Mouse (Mus musculus) cerebellum, adult 18-20 months (tissue): ENCODE measurements around the gene Ulk4.

Experiments used
- DNase-seq, 2 experiments: peaks; one replicate each; pipeline ENCODE4 v3.0.0; 2021

Gene Ulk4

GRCm38 (mm10) chr9:121185796-121186195, 91.2 kb downstream of the Ulk4 start:
- DNase-seq, result peak; percentile 60 to 68

GRCm38 (mm10) chr9:121176350-121176749, 100.6 kb downstream of the Ulk4 start:
- DNase-seq, result no peak

- DNase-seq, result no peak
Observed at GRCm38 (mm10) chr9:121175201-121175600, 101.8 kb downstream of the Ulk4 start.

- DNase-seq, result no peak
Observed at GRCm38 (mm10) chr9:121172123-121172522, 104.9 kb downstream of the Ulk4 start.

GRCm38 (mm10) chr9:121171609-121172008, 105.4 kb downstream of the Ulk4 start:
- DNase-seq, result no peak

GRCm38 (mm10) chr9:121164607-121165006, 112.4 kb downstream of the Ulk4 start:
- DNase-seq, result no peak

GRCm38 (mm10) chr9:121162789-121163188, 114.2 kb downstream of the Ulk4 start:
- DNase-seq, result peak; percentile 31 to 42

GRCm38 (mm10) chr9:121161818-121162565, 115.0 kb downstream of the Ulk4 start:
- DNase-seq, result peak; percentile 19 to 24

- no peak for DNase-seq
Observed at GRCm38 (mm10) chr9:121156253-121156831, 120.7 kb downstream of the Ulk4 start.

- DNase-seq, result no peak
Observed at GRCm38 (mm10) chr9:121153276-121153675, 123.7 kb downstream of the Ulk4 start.

- DNase-seq, result no peak
Observed at GRCm38 (mm10) chr9:121148602-121149001, 128.4 kb downstream of the Ulk4 start.

GRCm38 (mm10) chr9:121143208-121143607, 133.8 kb downstream of the Ulk4 start:
- DNase-seq, result no peak

GRCm38 (mm10) chr9:121132549-121132948, 144.4 kb downstream of the Ulk4 start:
- no peak for DNase-seq

- no peak for DNase-seq
Observed at GRCm38 (mm10) chr9:121129533-121129932, 147.5 kb downstream of the Ulk4 start.

- no peak for DNase-seq
Observed at GRCm38 (mm10) chr9:121128934-121129333, 148.1 kb downstream of the Ulk4 start.

- DNase-seq, result no peak
Observed at GRCm38 (mm10) chr9:121127025-121127424, 150.0 kb downstream of the Ulk4 start.

- no peak for DNase-seq
Observed at GRCm38 (mm10) chr9:121124705-121125104, 152.3 kb downstream of the Ulk4 start.

- no peak for DNase-seq
Observed at GRCm38 (mm10) chr9:121122039-121122438, 155.0 kb downstream of the Ulk4 start.

- DNase-seq, result no peak
Observed at GRCm38 (mm10) chr9:121117936-121118335, 159.1 kb downstream of the Ulk4 start.

- DNase-seq, result no peak
Observed at GRCm38 (mm10) chr9:121112131-121112530, 164.9 kb downstream of the Ulk4 start.

- peak; percentile 71 to 80 for DNase-seq
Observed at GRCm38 (mm10) chr9:121108110-121108509, 168.9 kb downstream of the Ulk4 start.

GRCm38 (mm10) chr9:121107643-121108042, 169.4 kb downstream of the Ulk4 start:
- peak; percentile 96 to 97 for DNase-seq

- no peak for DNase-seq
Observed at GRCm38 (mm10) chr9:121107101-121107500, 169.9 kb downstream of the Ulk4 start.

GRCm38 (mm10) chr9:121101516-121101915, 175.5 kb downstream of the Ulk4 start:
- no peak for DNase-seq

GRCm38 (mm10) chr9:121099453-121099852, 177.5 kb downstream of the Ulk4 start:
- DNase-seq, result no peak
